Mouse (Mus musculus): Measurements from ENCODE around the gene Ogfrl1.

Ogfrl1 gene

DNA sequence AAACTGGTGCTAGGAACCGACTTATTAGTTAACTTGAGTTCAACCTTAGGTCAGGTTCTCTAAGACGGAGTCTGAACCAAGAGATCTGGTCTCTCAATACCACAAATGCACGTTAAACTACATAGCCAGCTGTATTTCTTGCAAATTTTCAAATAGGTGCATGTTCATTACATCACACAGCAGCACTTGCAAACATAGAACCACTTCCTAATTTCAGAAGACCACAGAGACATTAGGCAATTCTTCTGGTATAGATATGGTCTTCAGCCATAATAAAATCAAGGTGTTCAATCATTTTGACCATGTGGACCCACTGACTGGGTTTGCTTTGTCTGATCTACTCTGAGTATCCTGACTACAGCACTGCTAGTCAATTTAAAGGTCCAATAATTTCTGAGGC, 51.9 kb downstream of the Ogfrl1 start:
- DNase-seq, result no peak

DNA sequence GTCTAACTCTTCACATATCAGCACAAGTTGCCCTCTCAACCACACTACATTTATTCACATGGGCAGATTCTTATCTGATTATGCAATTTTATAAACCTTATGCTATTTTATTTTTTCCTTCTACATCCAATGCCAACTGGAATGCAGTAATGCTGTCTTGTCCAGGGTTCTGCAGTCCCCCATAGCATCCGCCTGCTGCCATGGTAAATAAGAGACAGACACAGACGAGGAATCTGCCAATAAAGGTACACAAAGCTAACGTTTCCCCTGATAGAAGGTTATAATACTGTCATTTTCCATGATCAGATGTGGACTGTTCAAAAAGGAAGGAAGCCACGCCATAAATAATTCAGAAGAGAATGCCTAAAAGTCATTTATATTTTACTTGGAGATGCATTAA, 54.7 kb downstream of the Ogfrl1 start:
- no peak for DNase-seq

DNA sequence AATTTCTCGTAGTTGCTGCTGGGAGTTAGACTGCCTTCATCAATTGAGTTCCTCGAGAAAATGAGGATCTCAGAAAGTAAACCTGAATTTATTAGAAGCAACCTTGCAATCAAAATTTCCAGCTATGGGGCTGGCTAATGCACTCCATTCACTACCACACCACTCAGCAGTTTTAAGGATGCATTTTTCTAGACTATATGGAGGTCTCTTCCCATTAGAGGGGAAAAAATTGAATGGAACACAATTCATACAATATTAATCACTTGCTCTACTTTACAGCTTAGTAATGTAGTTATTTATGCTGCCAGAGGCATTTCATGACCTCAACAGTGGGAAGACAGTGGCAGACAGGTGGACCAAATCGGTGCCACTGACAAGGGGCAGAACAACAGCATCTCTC, 55.3 kb downstream of the Ogfrl1 start:
- no peak for DNase-seq

DNA sequence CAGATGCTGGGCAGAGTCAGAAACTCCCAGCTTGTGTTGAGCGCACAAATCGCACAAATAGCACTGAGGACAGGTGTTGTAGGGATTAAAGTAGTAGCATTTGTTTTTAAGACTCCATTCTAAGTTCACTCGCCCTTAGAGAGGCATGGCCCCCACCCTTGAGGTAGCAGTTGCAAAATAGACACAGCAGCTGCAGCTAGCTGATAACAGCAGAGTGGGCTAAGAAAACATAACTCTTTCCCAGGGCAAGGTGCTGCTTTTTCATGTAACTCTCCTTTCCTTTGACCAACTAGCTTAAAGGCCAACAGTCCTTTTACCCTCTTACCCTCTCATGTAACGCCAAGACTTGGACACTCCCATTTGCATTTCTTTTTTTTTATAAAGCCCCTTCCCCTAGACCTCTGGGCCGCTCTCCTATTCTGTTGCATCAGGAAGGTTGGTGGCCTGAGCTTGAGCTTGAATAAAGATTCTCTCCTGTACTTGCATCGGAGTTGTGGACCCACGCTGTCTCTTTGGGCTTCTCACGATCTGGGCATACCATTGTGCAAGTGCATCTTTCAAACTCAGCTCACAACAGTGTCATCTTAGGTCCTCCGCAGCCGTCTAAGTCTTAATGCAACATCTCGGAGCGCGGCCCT, 61.7 kb downstream of the Ogfrl1 start:
- DNase-seq, result no peak

DNA sequence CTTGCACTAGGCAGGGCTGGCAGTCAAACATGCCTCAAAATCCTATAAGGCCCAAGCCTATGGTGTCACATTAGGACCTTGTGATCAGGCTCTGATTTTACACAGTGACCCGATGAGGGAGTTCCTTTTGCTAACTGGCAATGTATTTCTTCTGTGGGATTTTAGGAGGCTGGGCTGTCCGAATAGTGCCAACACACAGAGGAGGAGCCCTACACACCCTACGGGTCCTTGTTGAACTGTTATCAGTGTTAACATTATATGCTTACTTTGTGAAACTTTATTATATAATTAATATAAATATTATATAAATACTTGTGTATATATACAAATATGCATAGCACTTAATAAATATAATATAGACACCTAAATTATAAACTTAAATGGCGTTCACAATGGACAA, 62.5 kb downstream of the Ogfrl1 start:
- no peak for DNase-seq

DNA sequence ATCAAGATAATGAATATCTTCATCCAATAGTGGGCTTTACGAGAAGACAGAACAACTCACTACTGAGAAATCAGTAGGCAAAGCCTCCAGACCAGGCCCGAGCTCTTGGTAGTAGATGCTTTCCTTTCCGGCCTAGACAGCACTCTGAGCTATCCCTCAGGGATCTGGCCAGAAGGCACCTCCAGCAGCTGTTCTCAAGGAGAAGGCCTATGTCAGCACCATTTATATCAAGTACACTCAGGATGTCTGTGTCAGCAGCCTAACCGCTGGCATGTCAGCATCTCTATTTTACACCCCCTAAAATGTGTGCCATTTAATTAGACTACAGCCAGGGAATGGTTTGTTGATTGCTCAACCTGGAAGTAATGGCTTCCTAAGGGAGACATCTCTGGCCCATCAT, 65.4 kb downstream of the Ogfrl1 start:
- DNase-seq, result no peak

DNA sequence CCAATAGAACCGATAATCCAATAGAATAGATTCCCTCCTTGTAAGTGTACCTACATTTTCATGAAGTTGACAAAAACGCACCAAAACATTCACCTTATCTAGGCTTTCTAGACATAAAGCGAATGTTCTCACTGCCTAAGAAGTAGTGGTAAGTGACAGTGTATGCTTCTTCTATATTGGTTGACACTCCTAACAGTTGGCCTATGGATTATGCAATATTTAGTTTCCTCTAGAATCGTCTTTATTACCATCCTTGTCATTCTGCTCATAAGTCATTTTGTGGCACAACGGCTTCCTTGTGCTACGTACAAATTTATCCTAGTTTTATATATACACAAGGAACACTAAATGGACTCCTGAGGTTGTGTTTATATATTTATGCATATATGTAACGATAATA, 72.4 kb downstream of the Ogfrl1 start:
- DNase-seq, result no peak

DNA sequence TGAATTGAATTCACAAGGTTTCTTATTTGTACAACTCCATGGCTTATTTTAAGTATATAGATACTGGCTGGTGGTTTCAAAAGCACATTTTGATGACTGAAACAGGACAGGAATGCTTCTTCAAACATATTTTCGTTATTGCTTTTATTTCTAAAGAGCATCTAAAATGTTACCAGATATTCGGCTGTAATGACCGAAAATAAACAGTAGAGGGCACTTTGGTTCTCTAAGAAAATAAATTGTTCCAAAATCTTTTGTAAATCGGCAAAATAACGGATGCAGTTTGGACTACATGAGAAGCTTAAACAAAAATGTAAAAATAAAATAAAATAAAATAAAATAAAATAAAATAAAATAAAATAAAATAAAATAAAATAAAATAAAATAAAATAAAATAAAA, 73.3 kb downstream of the Ogfrl1 start:
- DNase-seq, result no peak

DNA sequence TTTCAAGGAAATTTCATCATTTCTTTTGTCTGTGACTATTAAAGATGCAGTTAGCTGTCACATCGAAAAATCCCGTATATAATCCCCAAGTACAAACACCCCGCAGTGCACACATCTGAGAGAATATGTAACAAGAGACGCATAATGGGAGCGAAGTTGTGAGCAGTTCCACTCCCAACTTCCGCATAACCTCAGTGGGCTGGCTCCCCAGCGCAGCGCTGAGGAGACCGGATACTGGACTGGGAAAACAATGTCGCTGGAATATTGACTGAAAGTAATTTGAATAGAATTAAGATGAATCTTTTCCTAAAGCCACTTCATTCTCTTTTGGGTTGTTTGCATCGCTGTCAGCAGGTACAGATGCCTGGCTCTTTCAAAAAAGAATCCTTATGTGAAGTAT, 74.3 kb downstream of the Ogfrl1 start:
- DNase-seq, result no peak

DNA sequence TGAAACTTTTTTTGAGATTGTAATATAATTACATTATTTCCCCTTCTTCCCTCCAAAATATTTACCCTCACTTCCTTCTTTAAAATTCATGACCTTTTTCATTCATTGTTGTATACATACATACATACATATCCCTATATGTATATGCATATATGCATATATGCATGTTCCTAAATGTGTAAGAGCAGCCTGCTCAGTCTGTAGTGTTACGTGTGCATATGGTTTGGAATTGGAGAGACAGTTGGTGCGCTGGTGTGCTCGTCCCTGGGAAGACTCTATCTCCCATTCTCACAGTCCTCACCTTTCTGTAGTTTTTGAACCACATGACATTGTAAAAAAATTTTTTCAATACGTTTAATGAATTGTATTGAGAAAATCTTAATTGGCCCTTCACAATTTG, 75.4 kb downstream of the Ogfrl1 start:
- no peak for DNase-seq

DNA sequence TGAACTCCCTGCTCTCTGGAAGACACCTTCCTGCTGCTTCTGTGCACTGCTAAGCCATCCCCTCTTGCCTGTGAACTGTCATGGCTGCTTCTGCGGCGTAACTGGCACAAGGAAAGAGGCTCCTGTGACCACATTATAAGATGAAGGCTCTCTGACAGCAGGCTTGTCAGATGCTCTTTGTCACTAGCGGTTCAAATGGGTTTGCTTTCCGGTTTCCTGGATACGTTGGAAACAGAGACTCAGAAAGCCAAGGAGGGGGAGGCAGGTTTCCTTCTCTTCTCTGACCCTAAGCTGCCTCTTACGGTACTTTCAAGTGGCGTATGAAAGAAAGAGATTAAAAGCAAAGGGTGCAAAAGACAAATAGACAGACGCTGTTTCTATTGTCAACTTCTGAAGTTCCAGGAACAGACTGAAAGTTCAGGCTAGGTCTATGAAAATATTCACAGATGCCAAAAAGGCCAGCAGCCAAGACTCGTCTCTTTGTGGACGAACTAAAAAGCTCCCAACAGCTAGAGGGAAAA, 76.2 kb downstream of the Ogfrl1 start:
- peak; percentile 27 for DNase-seq

DNA sequence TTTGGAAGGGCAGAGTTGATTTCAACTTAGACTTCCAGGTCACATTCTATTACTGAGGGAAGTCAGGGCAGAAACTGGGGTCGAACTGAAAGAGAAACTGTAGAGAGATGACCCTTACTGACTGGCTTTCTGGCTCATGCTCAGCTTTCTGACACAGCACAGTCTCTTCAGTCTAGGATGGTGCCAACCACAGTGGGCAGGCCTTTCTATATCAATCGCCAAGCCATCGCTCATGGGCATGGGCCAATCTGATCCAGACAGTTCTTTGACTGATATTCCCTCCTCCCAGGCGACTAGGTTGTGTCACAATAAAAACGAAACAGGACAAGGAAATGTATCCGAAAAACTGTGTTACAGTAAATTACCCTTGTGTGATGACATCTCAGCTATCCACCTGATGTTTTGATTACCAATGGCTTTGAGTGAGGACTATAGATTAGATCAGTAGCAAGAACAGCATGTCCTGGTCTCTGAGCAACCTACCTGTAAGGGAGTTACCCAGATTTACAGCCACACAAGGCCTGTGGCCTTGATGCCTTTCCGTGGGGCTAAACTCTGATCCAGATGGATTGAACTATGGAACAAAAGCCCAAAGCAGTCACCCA, 76.9 kb downstream of the Ogfrl1 start:
- no peak for DNase-seq

Measured in kidney, adult 18-20 months (tissue).